Mouse (Mus musculus) limb, embryonic 10.5 days (tissue): ENCODE results near the gene Myt1l. TPM values are rescaled to one million over a fixed set of nuclear protein-coding genes. Genes with fewer than 3 reads are reported as not detected.

Source experiments
- DNase-seq: peaks from one replicate; pipeline ENCODE4 v3.0.0-alpha.2; 2017; ENCODE audit warnings: low spot score
- H3K27ac ChIP-seq: fragments of 300-500 bp; sonication (generic); 2 replicates; pipeline ENCODE4 v1.5.1; 2016; ENCODE audit warnings: mild to moderate bottlenecking
- H3K27me3 ChIP-seq: fragments of 300-500 bp; sonication (generic); 2 replicates; pipeline ENCODE4 v1.6.1; 2016; ENCODE audit warnings: low read depth, mild to moderate bottlenecking; ENCODE audit not compliant: poor library complexity, severe bottlenecking
- H3K36me3 ChIP-seq: fragments of 300-500 bp; sonication (generic); 2 replicates; pipeline ENCODE4 v1.6.1; 2016; ENCODE audit warnings: mild to moderate bottlenecking, moderate library complexity
- H3K4me1 ChIP-seq: fragments of 300-500 bp; sonication (generic); 2 replicates; pipeline ENCODE4 v1.6.1; 2016
- H3K4me3 ChIP-seq: fragments of 300-500 bp; sonication (generic); 2 replicates; pipeline ENCODE4 v1.5.1; 2016; ENCODE audit warnings: mild to moderate bottlenecking, moderate library complexity
- H3K9me3 ChIP-seq: fragments of 300-500 bp; sonication (generic); replicated peaks from 2 replicates; pipeline ENCODE4 v1.6.1; 2016; ENCODE audit warnings: mild to moderate bottlenecking
- WGBS: fragments of 180-500 bp; shearing (Covaris S2); methylation state at CpG from one replicate; pipeline ENCODE4 v1.1.7; 2016; 5-methylcytosine and 5-hydroxymethylcytosine counted together
- polyA plus RNA-seq: library from polyadenylated mRNA; unstranded; fragments of >200 nt; fragmentation: Nextera tagmentation; extraction: Ambion mirVana; gene quantifications from 2 replicates; pipeline ENCODE4 v1.2.1, GENCODE M21; 2016

The Myt1l gene
- polyA plus RNA-seq, 1 experiment from 2014 or later, result not detected

DNA sequence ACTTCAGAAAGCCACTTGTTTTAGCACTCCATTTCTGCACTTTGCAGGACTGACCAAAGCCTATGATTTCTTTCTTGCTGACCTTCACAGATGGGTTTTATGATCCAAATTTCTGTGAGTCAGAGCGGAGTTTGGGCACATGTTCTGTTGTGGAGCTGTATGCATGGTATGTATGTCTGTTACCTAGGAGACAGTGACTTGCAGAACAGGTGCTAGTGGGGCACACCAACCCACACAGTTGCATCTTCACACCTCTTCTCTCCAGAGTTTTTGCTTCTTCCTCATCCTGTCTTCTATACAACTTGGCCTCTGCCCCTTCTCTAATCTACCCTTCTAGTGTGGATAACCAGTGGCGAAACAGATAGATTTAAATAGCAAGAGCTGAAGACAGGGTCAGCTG is 250.7 kb downstream of the Myt1l start:
- H3K4me1 ChIP-seq, result no peaks in the 10 kb centered on the region
- DNase-seq, result no peak
- WGBS, result 91% methylated on average over 2 of the region's 2 CpGs
- no peak overlapping the region for H3K27ac ChIP-seq
- no peaks in the 10 kb centered on the region for H3K27me3 ChIP-seq
- H3K9me3 ChIP-seq, result no peaks in the 10 kb centered on the region
- no peak overlapping the region for H3K4me3 ChIP-seq
- H3K36me3 ChIP-seq, result no peaks in the 10 kb centered on the region

DNA sequence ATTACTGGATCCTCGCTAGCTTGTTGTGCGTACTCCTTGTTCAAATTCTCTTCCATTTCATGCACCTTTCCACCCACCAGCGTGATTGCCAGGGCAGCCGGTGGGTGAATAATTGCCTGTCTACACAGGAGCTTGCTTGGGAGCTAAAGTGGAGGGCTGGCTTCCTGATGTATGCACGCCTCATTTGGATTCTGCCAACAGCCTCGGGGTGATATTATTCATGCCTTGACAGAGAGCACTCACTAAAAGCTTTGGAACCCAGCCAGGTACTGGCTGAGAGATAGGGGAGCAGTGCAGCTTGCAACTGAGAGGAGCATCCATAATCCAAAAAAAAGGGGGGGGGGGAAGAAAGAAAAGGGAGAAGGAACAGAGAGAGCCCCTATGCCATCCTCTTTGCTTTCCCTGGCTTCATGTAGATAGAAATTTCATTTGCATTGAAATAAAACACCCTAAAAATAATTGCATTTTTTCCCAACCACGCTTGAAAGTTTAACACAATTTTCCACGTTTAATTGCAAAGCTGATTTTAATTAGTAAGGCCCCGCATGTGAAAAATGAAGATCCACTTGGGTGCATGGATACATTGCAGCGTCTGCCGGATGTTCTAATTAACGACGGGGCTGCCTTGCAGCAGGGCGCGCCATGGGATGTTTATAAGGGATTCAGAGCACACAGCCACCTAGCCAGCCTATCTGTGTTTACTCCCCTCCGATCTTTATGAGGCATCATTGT is 261.3 kb downstream of the Myt1l start:
- Histone ChIP-seq H3K36me3 (no peaks in the 10 kb centered on the region), H3K4me1 (peaks cover 13% of the 10 kb centered on the region), H3K9me3 (no peaks in the 10 kb centered on the region), H3K27me3 (0 out of 2 replicates have a peak, but pooled peaks cover 7% of the 10 kb centered on the region), H3K4me3 (no peak overlapping the region), H3K27ac (no peak overlapping the region)
- peak; percentile 32 for DNase-seq
- 29% methylated on average over 16 of the region's 16 CpGs for WGBS

DNA sequence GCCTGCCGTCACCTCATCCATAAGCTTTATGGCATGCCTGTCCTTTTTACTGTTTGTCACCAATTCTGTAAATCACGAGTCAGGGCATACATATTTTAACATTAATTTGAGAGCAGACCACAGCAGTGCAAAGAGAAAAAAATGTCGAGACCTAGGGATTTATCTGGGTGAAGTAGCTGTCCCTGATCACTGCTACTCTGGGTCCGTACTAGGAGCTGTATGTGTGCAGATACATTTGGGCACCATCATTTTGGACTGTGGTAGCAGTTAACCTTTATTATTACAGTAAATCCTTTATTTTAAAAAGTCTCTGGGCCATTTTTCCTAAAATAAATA is 261.8 kb downstream of the Myt1l start:
- peaks cover 13% of the 10 kb centered on the region for H3K4me1 ChIP-seq
- WGBS, result 30% methylated on average over 4 of the region's 4 CpGs
- no peak for DNase-seq
- no peaks in the 10 kb centered on the region for H3K9me3 ChIP-seq
- H3K27me3 ChIP-seq, result 0 out of 2 replicates have a peak, but pooled peaks cover 7% of the 10 kb centered on the region
- no peak overlapping the region for H3K27ac ChIP-seq
- H3K36me3 ChIP-seq, result no peaks in the 10 kb centered on the region
- H3K4me3 ChIP-seq, result no peak overlapping the region

DNA sequence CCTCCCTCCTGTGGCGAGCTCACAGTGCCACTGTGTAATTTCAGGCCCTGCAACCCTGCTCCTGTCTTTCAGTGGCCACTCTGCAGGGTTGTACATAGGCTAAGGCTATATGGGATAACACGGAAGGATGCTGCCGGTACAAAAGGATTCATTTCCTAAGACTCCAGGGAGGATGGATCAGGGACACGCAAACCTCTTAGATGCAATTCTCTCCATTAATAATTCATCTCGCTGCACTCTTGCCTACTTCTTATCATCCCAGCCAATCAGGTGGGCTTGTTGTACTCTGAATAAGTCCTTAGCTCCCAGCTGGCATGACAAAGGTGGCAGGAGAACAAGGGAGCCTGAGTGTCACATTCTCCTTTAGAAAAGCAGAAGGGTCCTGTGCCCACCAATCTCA is 264.8 kb downstream of the Myt1l start:
- Histone ChIP-seq H3K27ac (no peak overlapping the region), H3K4me1 (peaks cover 13% of the 10 kb centered on the region), H3K36me3 (no peaks in the 10 kb centered on the region), H3K4me3 (no peak overlapping the region), H3K9me3 (no peaks in the 10 kb centered on the region), H3K27me3 (0 out of 2 replicates have a peak, but pooled peaks cover 7% of the 10 kb centered on the region)
- no peak for DNase-seq
- 87% methylated on average over 5 of the region's 5 CpGs for whole genome bisulfite sequencing

DNA sequence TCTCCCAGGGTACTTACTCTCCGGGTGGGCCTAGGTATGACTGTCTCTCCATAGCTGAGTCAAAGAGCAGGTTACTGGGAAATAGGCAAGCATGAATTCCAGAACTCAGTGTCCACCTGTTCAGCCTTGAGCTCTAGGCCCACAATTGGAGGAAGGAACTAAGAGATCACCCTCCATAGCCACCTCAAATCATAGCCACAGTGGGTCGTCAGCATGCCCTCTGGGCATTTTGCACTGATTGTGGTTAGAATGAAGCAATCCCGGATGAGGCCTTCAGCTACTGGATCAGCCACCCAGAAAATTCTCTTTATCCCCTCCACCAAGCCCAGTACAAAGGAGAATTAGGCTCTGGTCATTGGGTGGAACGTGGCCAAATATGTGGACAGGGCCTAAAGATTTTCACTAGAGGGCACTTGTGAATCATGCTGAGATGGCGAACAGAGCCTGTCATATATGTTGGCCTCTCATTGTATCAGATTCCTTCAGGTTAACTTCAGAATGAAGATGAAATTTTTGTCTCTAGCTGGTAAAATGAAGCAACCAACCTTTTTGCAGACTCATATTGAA is 267.0 kb downstream of the Myt1l start:
- no peak for DNase-seq
- H3K27ac ChIP-seq, result no peak overlapping the region
- WGBS, result 88% methylated on average over 5 of the region's 5 CpGs
- H3K4me1 ChIP-seq, result no peaks in the 10 kb centered on the region
- H3K27me3 ChIP-seq, result 0 out of 2 replicates have a peak, but pooled peaks cover 7% of the 10 kb centered on the region
- no peaks in the 10 kb centered on the region for H3K36me3 ChIP-seq
- no peak overlapping the region for H3K4me3 ChIP-seq
- no peaks in the 10 kb centered on the region for H3K9me3 ChIP-seq

DNA sequence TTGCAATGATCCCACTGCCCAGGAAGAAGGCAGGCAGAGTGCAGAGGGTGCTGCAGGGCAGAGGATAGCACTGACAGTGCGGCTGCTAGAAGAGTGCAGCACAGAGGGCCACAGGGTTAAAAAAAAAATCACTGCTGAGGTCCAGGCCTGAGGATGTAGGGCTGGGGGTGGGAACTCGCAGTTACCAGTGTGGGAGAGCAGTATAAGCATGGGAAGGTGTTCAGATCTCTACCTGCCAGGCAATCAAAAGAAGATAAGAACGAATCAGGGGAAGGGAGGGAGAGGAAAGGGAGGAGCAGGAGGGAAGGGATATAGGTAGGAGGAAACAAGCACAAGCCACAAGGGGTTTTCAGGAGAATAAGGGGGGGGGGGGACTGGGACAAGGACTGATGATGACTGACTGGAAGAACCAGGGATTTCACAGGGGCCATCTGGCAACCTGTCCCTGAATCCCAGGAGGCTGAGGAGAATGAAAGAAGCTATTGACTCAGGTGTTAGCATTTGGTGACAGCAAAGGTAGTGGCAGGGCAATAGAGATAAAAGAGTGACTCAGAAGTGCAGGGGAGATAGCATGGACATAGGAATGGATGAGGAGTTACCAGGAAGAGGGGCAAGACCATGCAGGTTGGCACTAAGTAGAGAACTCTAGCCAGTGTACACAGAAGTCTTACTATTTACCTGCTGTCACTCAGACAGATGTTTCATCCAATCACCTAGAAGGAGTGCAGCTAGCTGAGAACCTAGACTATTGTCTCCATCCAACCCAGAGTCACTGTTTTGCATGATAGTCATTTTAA is 270.6 kb downstream of the Myt1l start:
- H3K9me3 ChIP-seq, result no peaks in the 10 kb centered on the region
- no peaks in the 10 kb centered on the region for H3K4me1 ChIP-seq
- H3K36me3 ChIP-seq, result no peaks in the 10 kb centered on the region
- no peak for DNase-seq
- H3K4me3 ChIP-seq, result no peak overlapping the region
- no peak overlapping the region for H3K27ac ChIP-seq
- no peaks in the 10 kb centered on the region for H3K27me3 ChIP-seq
- WGBS, result 61% methylated on average over 3 of the region's 3 CpGs

DNA sequence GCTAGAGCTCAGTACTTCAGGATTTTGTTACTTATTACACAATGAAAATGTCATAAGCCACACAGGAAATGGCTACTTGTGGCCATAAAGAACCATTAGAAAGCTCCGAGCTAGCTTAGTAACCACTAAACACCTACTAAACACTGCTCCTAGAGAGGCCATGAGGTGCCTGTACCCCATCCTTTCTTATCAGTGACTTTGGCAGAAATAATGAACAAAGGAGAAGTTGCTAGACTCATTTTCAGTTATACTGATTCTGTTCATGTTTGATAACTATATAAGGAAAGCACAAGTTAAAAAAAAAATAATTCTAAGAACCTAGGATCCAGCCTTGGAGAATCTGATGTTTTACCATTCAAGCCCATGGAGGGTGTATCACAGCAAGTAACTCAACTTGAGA is 278.2 kb downstream of the Myt1l start:
- Histone ChIP-seq H3K27ac (no peak overlapping the region), H3K9me3 (no peaks in the 10 kb centered on the region), H3K27me3 (no peaks in the 10 kb centered on the region), H3K4me1 (no peaks in the 10 kb centered on the region), H3K4me3 (no peak overlapping the region), H3K36me3 (no peaks in the 10 kb centered on the region)
- 59% methylated on average over 1 of the region's 1 CpGs for WGBS
- DNase-seq, result no peak

DNA sequence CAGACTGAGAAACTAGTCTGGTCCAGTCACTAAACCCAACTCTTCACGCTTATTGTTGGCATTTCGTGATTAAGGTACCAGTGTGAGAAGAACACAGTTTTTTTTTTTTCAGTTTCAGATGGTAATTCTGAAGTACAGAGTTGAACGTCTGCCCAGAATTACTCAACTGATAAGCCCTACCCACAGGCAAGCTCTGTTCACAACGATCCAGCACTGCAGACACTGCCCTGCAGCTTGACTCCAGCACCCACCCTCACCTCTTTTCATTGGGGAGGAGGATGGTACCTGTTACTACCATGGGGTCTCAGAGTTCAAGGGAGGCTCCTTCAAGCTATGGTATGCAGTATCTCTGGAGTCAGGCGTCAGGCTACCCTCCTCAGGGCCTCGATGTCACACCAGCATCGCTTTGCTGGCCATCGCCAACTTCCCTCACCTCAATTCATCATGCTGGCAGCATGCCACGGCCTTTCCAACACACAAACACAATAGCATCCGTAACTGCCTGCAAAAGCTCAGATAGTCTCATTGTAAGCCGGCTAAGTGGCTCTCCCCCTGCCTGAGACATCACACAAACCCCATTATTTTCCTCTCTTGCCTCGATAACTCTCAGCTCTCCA is 281.5 kb downstream of the Myt1l start:
- Histone ChIP-seq H3K36me3 (no peaks in the 10 kb centered on the region), H3K27ac (no peak overlapping the region), H3K9me3 (no peaks in the 10 kb centered on the region), H3K4me1 (no peaks in the 10 kb centered on the region), H3K27me3 (no peaks in the 10 kb centered on the region), H3K4me3 (no peak overlapping the region)
- 77% methylated on average over 12 of the region's 12 CpGs for whole genome bisulfite sequencing
- no peak for DNase-seq

DNA sequence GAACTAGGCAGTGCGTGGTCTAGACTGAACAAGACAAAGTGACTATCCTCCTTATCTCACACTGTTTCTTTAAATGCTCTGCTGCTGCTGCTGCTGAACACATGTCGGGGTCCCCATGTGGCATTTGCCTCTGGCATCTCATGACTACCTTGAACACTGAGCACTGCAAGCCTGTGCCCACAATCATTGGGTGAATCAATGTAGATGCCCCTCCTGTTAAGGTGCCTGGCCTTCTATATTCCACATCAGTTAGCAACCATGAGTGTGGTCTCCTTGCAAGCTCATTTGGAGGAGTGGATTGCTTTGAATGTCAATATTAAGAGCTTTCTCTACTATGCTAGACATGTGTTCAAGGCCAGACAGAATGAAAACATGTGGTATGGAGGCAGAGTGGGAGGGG is 287.3 kb downstream of the Myt1l start:
- Histone ChIP-seq H3K36me3 (no peaks in the 10 kb centered on the region), H3K9me3 (no peaks in the 10 kb centered on the region), H3K27ac (no peak overlapping the region), H3K4me1 (no peaks in the 10 kb centered on the region), H3K27me3 (no peaks in the 10 kb centered on the region), H3K4me3 (no peak overlapping the region)
- no peak for DNase-seq
- 78% methylated on average over 2 of the region's 2 CpGs for WGBS

DNA sequence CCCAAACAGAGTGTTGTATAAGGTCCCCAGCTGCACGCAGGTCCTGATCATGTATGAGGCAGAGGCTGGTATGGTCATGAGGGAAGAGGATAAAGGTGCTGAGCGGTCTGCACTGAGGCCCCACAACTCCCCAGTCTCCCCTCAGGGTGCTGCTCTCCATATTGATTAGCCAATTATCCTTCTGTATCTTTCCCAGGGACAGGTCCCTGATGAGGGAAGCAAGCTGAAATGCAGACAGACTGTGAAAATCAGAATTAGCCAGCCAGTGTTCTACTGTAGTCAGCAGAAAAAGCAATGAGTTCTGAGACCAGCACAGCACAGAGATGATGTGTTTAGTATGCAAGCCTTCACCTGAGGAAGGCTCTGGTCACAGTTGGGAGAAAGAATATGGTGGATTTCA is 287.9 kb downstream of the Myt1l start:
- 96% methylated on average over 2 of the region's 2 CpGs for WGBS
- no peaks in the 10 kb centered on the region for H3K4me1 ChIP-seq

DNA sequence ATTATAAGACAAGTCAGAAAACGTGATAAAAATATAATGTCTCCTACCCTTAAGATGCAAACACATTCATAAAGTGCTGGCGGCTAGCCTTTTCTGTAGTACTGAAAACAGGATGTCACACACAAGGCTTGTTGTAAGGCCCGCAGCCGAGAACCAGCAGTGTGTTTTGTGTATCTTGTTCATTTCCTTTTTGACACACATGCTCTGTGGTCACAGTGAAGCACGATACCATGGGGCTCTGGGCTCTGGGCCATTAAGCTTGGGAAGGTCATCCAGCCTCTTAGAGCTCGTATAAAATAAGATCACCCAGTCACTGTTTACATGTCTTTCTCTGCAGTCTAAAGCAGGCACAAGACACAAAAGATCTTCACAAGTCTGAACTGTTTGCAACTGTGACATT is 288.6 kb downstream of the Myt1l start:
- no peaks in the 10 kb centered on the region for H3K27me3 ChIP-seq
- H3K4me1 ChIP-seq, result no peaks in the 10 kb centered on the region
- WGBS, result 80% methylated on average over 6 of the region's 6 CpGs
- H3K4me3 ChIP-seq, result no peak overlapping the region
- no peak overlapping the region for H3K27ac ChIP-seq
- H3K36me3 ChIP-seq, result no peaks in the 10 kb centered on the region
- H3K9me3 ChIP-seq, result no peaks in the 10 kb centered on the region
- DNase-seq, result no peak

More for the DNA sequence above, 287.9 kb downstream of the Myt1l start:
- Histone ChIP-seq H3K27ac (no peak overlapping the region), H3K4me3 (no peak overlapping the region), H3K9me3 (no peaks in the 10 kb centered on the region), H3K27me3 (no peaks in the 10 kb centered on the region), H3K36me3 (no peaks in the 10 kb centered on the region)
- DNase-seq, result no peak

DNA sequence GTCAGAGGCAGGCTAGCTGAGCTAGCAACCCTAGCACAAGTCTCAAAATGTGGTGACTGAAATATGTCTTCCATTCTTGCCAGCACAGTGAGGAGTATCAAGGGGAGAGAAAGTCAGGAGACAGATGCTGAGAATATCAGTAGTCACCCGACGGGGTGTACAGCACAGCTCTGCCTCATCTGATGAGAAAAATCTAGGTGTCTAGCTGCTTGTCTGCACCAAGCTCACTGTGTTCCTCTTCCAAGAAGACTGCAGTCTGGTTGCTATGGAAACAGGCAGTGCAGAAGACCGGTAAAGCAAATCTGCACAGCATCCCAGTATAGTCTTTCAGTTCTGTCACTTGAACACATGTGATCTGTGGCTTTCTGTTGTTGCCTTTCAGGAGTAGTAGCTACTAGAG is 294.0 kb downstream of the Myt1l start:
- Histone ChIP-seq H3K36me3 (no peaks in the 10 kb centered on the region), H3K27ac (no peak overlapping the region), H3K9me3 (no peaks in the 10 kb centered on the region), H3K27me3 (no peaks in the 10 kb centered on the region), H3K4me3 (no peak overlapping the region), H3K4me1 (0 out of 2 replicates have a peak, but pooled peaks cover 3% of the 10 kb centered on the region)
- WGBS, result 79% methylated on average over 3 of the region's 3 CpGs
- DNase-seq, result no peak
